Mouse (Mus musculus) embryonic fibroblast, embryonic 13.5 days (primary cell): ENCODE data around the gene Spsb4.

ENCODE experiments used
- CTCF ChIP-seq: IDR thresholded peaks from 2 replicates; pipeline ENCODE4 v1.5.1; 2011; ENCODE audit warnings: mild to moderate bottlenecking, control low read depth, low read length, moderate library complexity, borderline replicate concordance; ENCODE audit not compliant: insufficient read depth
- POLR2A ChIP-seq: IDR thresholded peaks from 2 replicates; pipeline ENCODE4 v1.6.1; 2011; ENCODE audit warnings: low read depth, mild to moderate bottlenecking, control low read depth, low read length, moderate library complexity

DNA sequence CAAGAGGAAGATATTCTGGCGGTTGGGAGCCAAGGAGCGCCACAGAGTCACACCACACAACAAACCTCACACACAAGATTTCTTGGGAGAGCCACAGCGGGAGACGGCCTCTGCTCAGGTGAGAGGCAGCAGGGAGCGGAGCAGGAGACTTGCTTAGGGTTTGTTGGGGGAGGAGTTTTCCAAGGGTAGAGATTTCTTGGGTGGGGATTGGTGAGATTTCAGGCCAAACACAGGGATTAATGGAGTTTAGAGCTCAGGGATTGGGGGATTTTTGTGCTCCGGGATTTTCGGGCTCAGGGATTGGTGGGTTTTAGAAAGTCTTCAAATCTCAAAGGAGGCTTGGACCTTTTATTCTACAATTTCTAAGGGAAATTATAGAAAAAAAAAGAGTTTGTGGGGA is 5.8 kb upstream of the Spsb4 start:
- no peak for TF ChIP-seq POLR2A
- no peak for TF ChIP-seq CTCF
